Mouse (Mus musculus): ENCODE data around the gene Zbtb7a. TPM values are rescaled to one million over a fixed set of nuclear protein-coding genes. Genes with fewer than 3 reads are reported as not detected.

Zbtb7a gene
- polyA plus RNA-seq, 1 experiment from 2014 or later, result 18.1 TPM

GRCm38 (mm10) chr10:81112946-81113345 lies 22.1 kb upstream of the Zbtb7a start:
- no peaks in the 10 kb centered on the region for H3K27me3 ChIP-seq (ENCODE audit: control insufficient read depth, insufficient read depth, low read length)
- 95% methylated on average over 6 of the region's 6 CpGs for WGBS
- H3K36me3 ChIP-seq (ENCODE audit: control insufficient read depth, insufficient read depth, low read length), result peaks cover 88% of the 10 kb centered on the region
- no peaks in the 10 kb centered on the region for H3K9me3 ChIP-seq (ENCODE audit: control insufficient read depth, low read length)
- H3K4me2 ChIP-seq (replicated peaks; ENCODE audit: low read depth, low read length), result no peak overlapping the region
- H3K4me1 ChIP-seq (ENCODE audit: control insufficient read depth, insufficient read depth, low read length), result no peaks in the 10 kb centered on the region
- no peak overlapping the region for H3K9ac ChIP-seq (ENCODE audit: low read depth, low read length)
- no peak overlapping the region for H3K4me3 ChIP-seq (ENCODE audit: low read length)
- no peak for ATAC-seq (ENCODE audit: low FRiP score, low TSS enrichment)
- no peak overlapping the region for H3K27ac ChIP-seq (ENCODE audit: low read depth, low read length)

- WGBS, result 95% methylated on average over 10 of the region's 10 CpGs
Measured at GRCm38 (mm10) chr10:81119625-81120024, 15.4 kb upstream of the Zbtb7a start.

GRCm38 (mm10) chr10:81120650-81121049 lies 14.4 kb upstream of the Zbtb7a start:
- no peak overlapping the region for H3K9ac ChIP-seq (ENCODE audit: low read depth, low read length)
- H3K4me1 ChIP-seq (ENCODE audit: control insufficient read depth, insufficient read depth, low read length), result no peaks in the 10 kb centered on the region
- no peaks in the 10 kb centered on the region for H3K27me3 ChIP-seq (ENCODE audit: control insufficient read depth, insufficient read depth, low read length)
- H3K4me2 ChIP-seq (replicated peaks; ENCODE audit: low read depth, low read length), result no peak overlapping the region
- H3K9me3 ChIP-seq (ENCODE audit: control insufficient read depth, low read length), result no peaks in the 10 kb centered on the region
- no peak for ATAC-seq (ENCODE audit: low FRiP score, low TSS enrichment)
- H3K36me3 ChIP-seq (ENCODE audit: control insufficient read depth, insufficient read depth, low read length), result peaks cover 80% of the 10 kb centered on the region
- no peak overlapping the region for H3K27ac ChIP-seq (ENCODE audit: low read depth, low read length)
- WGBS, result 89% methylated on average over 7 of the region's 7 CpGs
- H3K4me3 ChIP-seq (ENCODE audit: low read length), result no peak overlapping the region

More at GRCm38 (mm10) chr10:81119625-81120024, 15.4 kb upstream of the Zbtb7a start:
- no peak overlapping the region for H3K4me3 ChIP-seq (ENCODE audit: low read length)
- no peak for ATAC-seq (ENCODE audit: low FRiP score, low TSS enrichment)
- no peaks in the 10 kb centered on the region for H3K4me1 ChIP-seq (ENCODE audit: control insufficient read depth, insufficient read depth, low read length)
- peaks cover 91% of the 10 kb centered on the region for H3K36me3 ChIP-seq (ENCODE audit: control insufficient read depth, insufficient read depth, low read length)
- no peak overlapping the region for H3K4me2 ChIP-seq (replicated peaks; ENCODE audit: low read depth, low read length)
- no peak overlapping the region; the same call in 1 of the 2 replicates for H3K9ac ChIP-seq (ENCODE audit: low read depth, low read length)
- H3K9me3 ChIP-seq (ENCODE audit: control insufficient read depth, low read length), result no peaks in the 10 kb centered on the region
- no peaks in the 10 kb centered on the region for H3K27me3 ChIP-seq (ENCODE audit: control insufficient read depth, insufficient read depth, low read length)
- no peak overlapping the region for H3K27ac ChIP-seq (ENCODE audit: low read depth, low read length)

GRCm38 (mm10) chr10:81122889-81123288 lies 12.1 kb upstream of the Zbtb7a start:
- ATAC-seq (ENCODE audit: low FRiP score, low TSS enrichment), result no peak
- WGBS, result 84% methylated on average over 2 of the region's 2 CpGs

GRCm38 (mm10) chr10:81123500-81123899 lies 11.5 kb upstream of the Zbtb7a start:
- Histone ChIP-seq H3K9ac (ENCODE audit: low read depth, low read length) (no peak overlapping the region), H3K4me2 (replicated peaks; ENCODE audit: low read depth, low read length) (no peak overlapping the region), H3K36me3 (ENCODE audit: control insufficient read depth, insufficient read depth, low read length) (peaks cover 57% of the 10 kb centered on the region), H3K4me1 (ENCODE audit: control insufficient read depth, insufficient read depth, low read length) (no peaks in the 10 kb centered on the region), H3K27ac (ENCODE audit: low read depth, low read length) (no peak overlapping the region), H3K27me3 (ENCODE audit: control insufficient read depth, insufficient read depth, low read length) (no peaks in the 10 kb centered on the region), H3K4me3 (ENCODE audit: low read length) (no peak overlapping the region), H3K9me3 (ENCODE audit: control insufficient read depth, low read length) (no peaks in the 10 kb centered on the region)
- ATAC-seq (ENCODE audit: low FRiP score, low TSS enrichment), result no peak
- WGBS, result 75% methylated on average over 11 of the region's 11 CpGs

More at GRCm38 (mm10) chr10:81122889-81123288, 12.1 kb upstream of the Zbtb7a start:
- no peaks in the 10 kb centered on the region for H3K9me3 ChIP-seq (ENCODE audit: control insufficient read depth, low read length)
- H3K27ac ChIP-seq (ENCODE audit: low read depth, low read length), result no peak overlapping the region
- no peak overlapping the region for H3K4me3 ChIP-seq (ENCODE audit: low read length)
- H3K4me1 ChIP-seq (ENCODE audit: control insufficient read depth, insufficient read depth, low read length), result no peaks in the 10 kb centered on the region
- H3K27me3 ChIP-seq (ENCODE audit: control insufficient read depth, insufficient read depth, low read length), result no peaks in the 10 kb centered on the region
- no peak overlapping the region for H3K9ac ChIP-seq (ENCODE audit: low read depth, low read length)
- peaks cover 61% of the 10 kb centered on the region for H3K36me3 ChIP-seq (ENCODE audit: control insufficient read depth, insufficient read depth, low read length)
- no peak overlapping the region for H3K4me2 ChIP-seq (replicated peaks; ENCODE audit: low read depth, low read length)

- H3K9ac ChIP-seq (ENCODE audit: low read depth, low read length), result no peak overlapping the region
Measured at GRCm38 (mm10) chr10:81134181-81134587, 836 bp upstream of the Zbtb7a start.

GRCm38 (mm10) chr10:81135831-81136705 lies 1.0 kb downstream of the Zbtb7a start:
- peak; percentile 18; the same call in 1 of the 2 replicates for ATAC-seq (ENCODE audit: low FRiP score, low TSS enrichment)
- WGBS, result under 1% methylated on average over 61 of the region's 86 CpGs
- Histone ChIP-seq H3K9ac (ENCODE audit: low read depth, low read length) (peak overlapping the region; percentile 97), H3K27ac (ENCODE audit: low read depth, low read length) (peak overlapping the region; percentile 99), H3K4me2 (replicated peaks; ENCODE audit: low read depth, low read length) (peak overlapping the region; percentile 100), H3K4me3 (ENCODE audit: low read length) (peak overlapping the region; percentile 90), H3K27me3 (ENCODE audit: control insufficient read depth, insufficient read depth, low read length) (peaks cover 3% of the 10 kb centered on the region; the same call in 1 of the 2 replicates), H3K9me3 (ENCODE audit: control insufficient read depth, low read length) (no peaks in the 10 kb centered on the region), H3K36me3 (ENCODE audit: control insufficient read depth, insufficient read depth, low read length) (no peaks in the 10 kb centered on the region), H3K4me1 (ENCODE audit: control insufficient read depth, insufficient read depth, low read length) (peaks cover 43% of the 10 kb centered on the region)

More at GRCm38 (mm10) chr10:81134181-81134587, 836 bp upstream of the Zbtb7a start:
- 2% methylated on average over 16 of the region's 16 CpGs for WGBS
- ATAC-seq (ENCODE audit: low FRiP score, low TSS enrichment), result no peak
- Histone ChIP-seq H3K27me3 (ENCODE audit: control insufficient read depth, insufficient read depth, low read length) (peaks cover 3% of the 10 kb centered on the region; the same call in 1 of the 2 replicates), H3K4me1 (ENCODE audit: control insufficient read depth, insufficient read depth, low read length) (peaks cover 24% of the 10 kb centered on the region), H3K36me3 (ENCODE audit: control insufficient read depth, insufficient read depth, low read length) (no peaks in the 10 kb centered on the region), H3K27ac (ENCODE audit: low read depth, low read length) (no peak overlapping the region), H3K4me2 (replicated peaks; ENCODE audit: low read depth, low read length) (no peak overlapping the region; the same call in 1 of the 2 replicates), H3K4me3 (ENCODE audit: low read length) (peak overlapping the region; percentile 11; the same call in 1 of the 2 replicates), H3K9me3 (ENCODE audit: control insufficient read depth, low read length) (no peaks in the 10 kb centered on the region)

GRCm38 (mm10) chr10:81136706-81137231 lies 1.7 kb downstream of the Zbtb7a start:
- WGBS, result under 1% methylated on average over 39 of the region's 50 CpGs
- Histone ChIP-seq H3K4me2 (replicated peaks; ENCODE audit: low read depth, low read length) (peak overlapping the region; percentile 100), H3K36me3 (ENCODE audit: control insufficient read depth, insufficient read depth, low read length) (no peaks in the 10 kb centered on the region; the same call in 1 of the 2 replicates), H3K9me3 (ENCODE audit: control insufficient read depth, low read length) (no peaks in the 10 kb centered on the region), H3K9ac (ENCODE audit: low read depth, low read length) (peak overlapping the region; percentile 97), H3K27ac (ENCODE audit: low read depth, low read length) (peak overlapping the region; percentile 99), H3K4me1 (ENCODE audit: control insufficient read depth, insufficient read depth, low read length) (peaks cover 45% of the 10 kb centered on the region), H3K27me3 (ENCODE audit: control insufficient read depth, insufficient read depth, low read length) (peaks cover 3% of the 10 kb centered on the region; the same call in 1 of the 2 replicates), H3K4me3 (ENCODE audit: low read length) (peak overlapping the region; percentile 90)
- peak; percentile 47 for ATAC-seq (ENCODE audit: low FRiP score, low TSS enrichment)
